Mouse (Mus musculus) C2C12 (cell line): ENCODE measurements around the gene Olfr312. TPM values are rescaled to one million over a fixed set of nuclear protein-coding genes. Genes with fewer than 3 reads are reported as not detected.

Source experiments
- H3K27me3 ChIP-seq: one replicate; pipeline ENCODE4 v1.6.1; 2011; ENCODE audit not compliant: control insufficient read depth, insufficient read depth, insufficient read length
- H3K36me3 ChIP-seq: one replicate; pipeline ENCODE4 v1.6.1; 2011; ENCODE audit not compliant: control insufficient read depth, insufficient read depth
- H3K4me3 ChIP-seq: one replicate; pipeline ENCODE4 v1.5.1; 2011; ENCODE audit warnings: mild to moderate bottlenecking, control low read depth; ENCODE audit not compliant: poor library complexity, insufficient read depth, severe bottlenecking
- H3K79me2 ChIP-seq: one replicate; pipeline ENCODE4 v1.6.1; 2011; ENCODE audit not compliant: control insufficient read depth, insufficient read depth
- H3K79me3 ChIP-seq: one replicate; pipeline ENCODE4 v1.6.1; 2011; ENCODE audit warnings: low read depth, control low read depth
- H3ac ChIP-seq: one replicate; pipeline ENCODE3; 2011; ENCODE audit warnings: low read depth; ENCODE audit not compliant: control insufficient read depth, insufficient read length
- CEBPB ChIP-seq: IDR thresholded peaks from one replicate; pipeline ENCODE4 v1.6.1; 2011; ENCODE audit warnings: low read depth, mild to moderate bottlenecking, control low read depth, moderate library complexity
- CTCF ChIP-seq: IDR thresholded peaks from one replicate; pipeline ENCODE4 v1.5.1; 2011; ENCODE audit not compliant: control insufficient read depth, insufficient read depth, insufficient read length
- FOSL1 ChIP-seq: IDR thresholded peaks from one replicate; pipeline ENCODE4 v1.8.0; 2011; ENCODE audit warnings: mild to moderate bottlenecking, low read length; ENCODE audit not compliant: poor library complexity, insufficient read depth, severe bottlenecking
- MAX ChIP-seq: IDR thresholded peaks from one replicate; pipeline ENCODE4 v1.6.1; 2011; ENCODE audit warnings: mild to moderate bottlenecking, control low read depth
- MYOD1 ChIP-seq: IDR thresholded peaks from one replicate; pipeline ENCODE4 v1.6.1; 2011; ENCODE audit warnings: low read depth; ENCODE audit not compliant: control insufficient read depth, insufficient read length
- MYOG ChIP-seq: IDR thresholded peaks from one replicate; pipeline ENCODE4 v1.6.1; 2011; ENCODE audit not compliant: control insufficient read depth, insufficient read length; ENCODE audit errors: extremely low read depth
- USF1 ChIP-seq: IDR thresholded peaks from one replicate; pipeline ENCODE4 v1.6.1; 2011; ENCODE audit warnings: low read depth, mild to moderate bottlenecking, control low read depth, moderate library complexity
- polyA plus RNA-seq: library from polyadenylated mRNA; unstranded; fragments of >200 nt; fragmentation: generic; extraction: Trizol; gene quantifications from one replicate; pipeline ENCODE4 v1.2.1, GENCODE M21; 2012; ENCODE audit warnings: missing spikeins

The Olfr312 gene
- polyA plus RNA-seq, 1 experiment = not detected

DNA sequence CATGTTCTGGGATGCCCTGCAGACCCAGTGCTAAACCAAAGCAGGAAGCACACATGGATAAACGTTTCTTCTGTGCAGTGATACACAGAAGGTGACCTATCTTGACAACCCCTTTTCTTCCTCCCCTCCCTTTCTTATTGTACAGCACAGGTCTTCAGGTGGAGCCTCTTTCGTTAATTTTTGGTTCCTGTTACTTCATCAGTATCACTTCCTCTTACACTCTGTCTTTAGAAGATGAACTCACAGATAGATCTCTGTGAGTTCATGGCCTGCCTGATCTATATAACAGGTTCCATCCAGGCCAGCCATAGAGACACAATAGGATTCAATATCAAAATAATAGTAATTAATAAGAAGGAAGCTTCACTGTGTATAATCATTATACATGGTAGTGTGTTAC is 39.0 kb upstream of the Olfr312 start:
- Histone ChIP-seq H3K79me3 (no peaks in the 10 kb centered on the region), H3ac (no peak overlapping the region), H3K4me3 (no peak overlapping the region), H3K79me2 (no peaks in the 10 kb centered on the region), H3K36me3 (no peaks in the 10 kb centered on the region), H3K27me3 (no peaks in the 10 kb centered on the region)
- TF ChIP-seq MYOG (no peak), FOSL1 (no peak), CTCF (no peak)

DNA sequence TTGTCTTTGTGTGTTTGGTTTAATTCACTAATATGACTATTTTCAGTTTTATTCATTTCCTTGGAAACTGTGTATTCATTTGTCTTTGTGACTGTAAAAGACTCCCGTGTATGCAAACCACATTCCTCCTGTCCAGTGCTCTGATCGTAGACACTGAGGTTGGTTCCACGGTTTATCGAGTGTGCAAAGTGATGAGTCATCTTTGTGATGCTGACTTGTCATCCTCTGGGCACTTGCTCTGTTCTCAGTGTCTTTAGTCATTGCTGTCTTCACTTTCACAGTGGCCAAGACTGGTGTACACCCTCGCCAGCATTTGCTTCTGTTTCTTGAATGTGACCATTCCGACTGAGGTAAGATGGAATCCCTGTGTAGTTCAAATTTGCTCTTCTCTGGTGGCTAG is 38.4 kb upstream of the Olfr312 start:
- H3K27me3 ChIP-seq = no peaks in the 10 kb centered on the region
- H3K36me3 ChIP-seq = no peaks in the 10 kb centered on the region
- no peak overlapping the region for H3ac ChIP-seq
- H3K4me3 ChIP-seq = no peak overlapping the region
- no peak for TF ChIP-seq FOSL1
- no peak for TF ChIP-seq CEBPB
- TF ChIP-seq CTCF = no peak
- TF ChIP-seq MYOG = no peak
- TF ChIP-seq MAX = no peak
- TF ChIP-seq USF1 = no peak
- TF ChIP-seq MYOD1 = no peak
- no peaks in the 10 kb centered on the region for H3K79me2 ChIP-seq
- no peaks in the 10 kb centered on the region for H3K79me3 ChIP-seq

GRCm38 (mm10) chr11:58795856-58796255 is 33.2 kb upstream of the Olfr312 start:
- Histone ChIP-seq H3ac (no peak overlapping the region), H3K79me2 (no peaks in the 10 kb centered on the region), H3K36me3 (no peaks in the 10 kb centered on the region), H3K4me3 (no peak overlapping the region), H3K27me3 (no peaks in the 10 kb centered on the region), H3K79me3 (no peaks in the 10 kb centered on the region)
- TF ChIP-seq USF1 (no peak), FOSL1 (no peak), MYOD1 (no peak), CTCF (no peak), MAX (no peak), MYOG (no peak), CEBPB (no peak)

GRCm38 (mm10) chr11:58796850-58797249 is 32.2 kb upstream of the Olfr312 start:
- TF ChIP-seq CTCF = no peak
- TF ChIP-seq MAX = no peak
- no peak for TF ChIP-seq MYOD1
- no peak for TF ChIP-seq FOSL1
- TF ChIP-seq USF1 = no peak
- TF ChIP-seq CEBPB = no peak
- TF ChIP-seq MYOG = no peak
- Histone ChIP-seq H3K4me3 (no peak overlapping the region), H3ac (no peak overlapping the region), H3K79me2 (no peaks in the 10 kb centered on the region), H3K79me3 (no peaks in the 10 kb centered on the region), H3K36me3 (no peaks in the 10 kb centered on the region), H3K27me3 (no peaks in the 10 kb centered on the region)

- Histone ChIP-seq H3K4me3 (no peak overlapping the region), H3K27me3 (no peaks in the 10 kb centered on the region), H3ac (no peak overlapping the region), H3K79me3 (no peaks in the 10 kb centered on the region), H3K79me2 (no peaks in the 10 kb centered on the region), H3K36me3 (no peaks in the 10 kb centered on the region)
- TF ChIP-seq CEBPB (no peak), USF1 (no peak), FOSL1 (no peak), MYOD1 (no peak), CTCF (no peak), MAX (no peak), MYOG (no peak)
These were observed 29.3 kb upstream of the Olfr312 start for GRCm38 (mm10) chr11:58799747-58800146.

GRCm38 (mm10) chr11:58801558-58802228 is 27.3 kb upstream of the Olfr312 start, which contains the start of gene Fam183b:
TSS of gene Fam183b (minus strand) at chr11:58801960.
- Histone ChIP-seq H3K79me2 (no peaks in the 10 kb centered on the region), H3K79me3 (no peaks in the 10 kb centered on the region), H3K27me3 (no peaks in the 10 kb centered on the region), H3K4me3 (no peak within 1 kb of the TSS), H3K36me3 (no peaks in the 10 kb centered on the region), H3ac (no peak within 1 kb of the TSS)
- TF ChIP-seq USF1 (no peak), CTCF (no peak), MAX (no peak), MYOD1 (no peak), MYOG (no peak), CEBPB (no peak), FOSL1 (no peak)
